Mouse (Mus musculus): ENCODE results near the gene Ninl. TPM values are rescaled to one million over a fixed set of nuclear protein-coding genes. Genes with fewer than 3 reads are reported as not detected.

Ninl gene
- polyA plus RNA-seq, 1 experiment from 2014 or later, result 4.0 TPM

GRCm38 (mm10) chr2:151003796-151004195 is 35.4 kb downstream of the Ninl start:
- Histone ChIP-seq H3K9ac (replicated peaks) (no peak overlapping the region), H3K27me3 (ENCODE audit: insufficient read depth, low read length) (peaks cover 5% of the 10 kb centered on the region; the same call in 1 of the 2 replicates), H3K4me1 (ENCODE audit: insufficient read depth) (peaks cover 14% of the 10 kb centered on the region), H3K4me2 (ENCODE audit: low read depth, low read length) (no peak overlapping the region), H3K27ac (ENCODE audit: low read depth) (no peak overlapping the region), H3K4me3 (ENCODE audit: low read depth, low read length) (no peak overlapping the region), H3K36me3 (replicated peaks; ENCODE audit: insufficient read depth, low read length) (no peaks in the 10 kb centered on the region), H3K9me3 (ENCODE audit: low read length) (no peaks in the 10 kb centered on the region)
- no peak for ATAC-seq
- 82% methylated on average over 6 of the region's 6 CpGs for WGBS (ENCODE audit: insufficient replicate concordance)
- TF ChIP-seq CTCF (IDR thresholded peaks at IDR 0.05; ENCODE audit: low read depth) (no peak), EP300 (IDR thresholded peaks at IDR 0.05; ENCODE audit: low read depth) (no peak)
- no peak for DNase-seq

- ATAC-seq, result peak; percentile 22; the same call in 1 of the 2 replicates
- 0 out of 2 replicates have a peak overlapping the region, but pooled peaks have one; percentile 2 for H3K27ac ChIP-seq (ENCODE audit: low read depth)
- no peaks in the 10 kb centered on the region for H3K9me3 ChIP-seq (ENCODE audit: low read length)
- 55% methylated on average over 5 of the region's 5 CpGs for WGBS (ENCODE audit: insufficient replicate concordance)
- no peak overlapping the region for H3K9ac ChIP-seq (replicated peaks)
- no peak overlapping the region for H3K4me3 ChIP-seq (ENCODE audit: low read depth, low read length)
- no peak for DNase-seq
- H3K4me1 ChIP-seq (ENCODE audit: insufficient read depth), result peaks cover 11% of the 10 kb centered on the region
- H3K36me3 ChIP-seq (replicated peaks; ENCODE audit: insufficient read depth, low read length), result no peaks in the 10 kb centered on the region
- TF ChIP-seq EP300 (IDR thresholded peaks at IDR 0.05; ENCODE audit: low read depth) (no peak), CTCF (IDR thresholded peaks at IDR 0.05; ENCODE audit: low read depth) (no peak)
- H3K27me3 ChIP-seq (ENCODE audit: insufficient read depth, low read length), result no peaks in the 10 kb centered on the region
- no peak overlapping the region for H3K4me2 ChIP-seq (ENCODE audit: low read depth, low read length)
Observed at GRCm38 (mm10) chr2:151001619-151002175, 37.5 kb downstream of the Ninl start.

GRCm38 (mm10) chr2:151000402-151001178 is 38.6 kb downstream of the Ninl start:
- TF ChIP-seq CTCF (IDR thresholded peaks at IDR 0.05; ENCODE audit: low read depth) (peak; percentile 91), EP300 (IDR thresholded peaks at IDR 0.05; ENCODE audit: low read depth) (no peak)
- peaks cover 11% of the 10 kb centered on the region for H3K4me1 ChIP-seq (ENCODE audit: insufficient read depth)
- ATAC-seq (peak; percentile 81), DNase-seq (peak; percentile 63)
- H3K27me3 ChIP-seq (ENCODE audit: insufficient read depth, low read length), result no peaks in the 10 kb centered on the region
- no peak overlapping the region for H3K4me3 ChIP-seq (ENCODE audit: low read depth, low read length)
- no peaks in the 10 kb centered on the region for H3K36me3 ChIP-seq (replicated peaks; ENCODE audit: insufficient read depth, low read length)
- H3K4me2 ChIP-seq (ENCODE audit: low read depth, low read length), result no peak overlapping the region
- H3K9me3 ChIP-seq (ENCODE audit: low read length), result no peaks in the 10 kb centered on the region
- H3K9ac ChIP-seq (replicated peaks), result no peak overlapping the region
- H3K27ac ChIP-seq (ENCODE audit: low read depth), result no peak overlapping the region
- WGBS (ENCODE audit: insufficient replicate concordance), result 57% methylated on average over 7 of the region's 7 CpGs

DNA sequence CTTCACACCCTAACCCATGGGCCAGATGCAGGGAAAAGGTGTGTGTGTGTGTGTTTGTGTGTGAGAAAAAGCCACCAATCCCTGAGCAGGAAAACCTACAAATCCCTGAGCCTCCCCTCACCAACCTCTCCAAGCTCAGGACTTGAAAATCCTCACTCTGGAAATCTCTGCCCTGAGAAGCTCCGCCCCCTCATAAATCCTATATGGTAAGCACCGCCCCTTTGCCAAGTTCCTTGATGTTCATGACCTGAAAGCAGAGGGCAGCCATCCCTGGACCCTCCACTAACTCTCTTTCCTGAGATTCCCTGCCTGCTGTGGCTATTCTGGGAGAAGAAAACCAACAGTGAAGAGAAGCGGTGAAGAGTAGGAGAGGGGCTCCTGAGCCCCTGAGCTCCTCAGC is 40.2 kb downstream of the Ninl start:
- H3K9me3 ChIP-seq (ENCODE audit: low read length), result no peaks in the 10 kb centered on the region
- H3K27ac ChIP-seq (ENCODE audit: low read depth), result no peak overlapping the region
- H3K27me3 ChIP-seq (ENCODE audit: insufficient read depth, low read length), result no peaks in the 10 kb centered on the region
- no peak for ATAC-seq
- WGBS (ENCODE audit: insufficient replicate concordance), result 79% methylated on average over 3 of the region's 3 CpGs
- H3K4me3 ChIP-seq (ENCODE audit: low read depth, low read length), result no peak overlapping the region
- H3K9ac ChIP-seq (replicated peaks), result no peak overlapping the region
- TF ChIP-seq EP300 (IDR thresholded peaks at IDR 0.05; ENCODE audit: low read depth) (no peak), CTCF (IDR thresholded peaks at IDR 0.05; ENCODE audit: low read depth) (no peak)
- no peak for DNase-seq
- H3K4me1 ChIP-seq (ENCODE audit: insufficient read depth), result peaks cover 5% of the 10 kb centered on the region
- no peak overlapping the region for H3K4me2 ChIP-seq (ENCODE audit: low read depth, low read length)
- no peaks in the 10 kb centered on the region for H3K36me3 ChIP-seq (replicated peaks; ENCODE audit: insufficient read depth, low read length)

- ATAC-seq (no peak), DNase-seq (no peak)
- Histone ChIP-seq H3K9ac (replicated peaks) (no peak overlapping the region), H3K9me3 (ENCODE audit: low read length) (no peaks in the 10 kb centered on the region), H3K4me1 (ENCODE audit: insufficient read depth) (no peaks in the 10 kb centered on the region; the same call in none of the 2 replicates), H3K27ac (ENCODE audit: low read depth) (no peak overlapping the region), H3K4me2 (ENCODE audit: low read depth, low read length) (no peak overlapping the region), H3K27me3 (ENCODE audit: insufficient read depth, low read length) (no peaks in the 10 kb centered on the region), H3K4me3 (ENCODE audit: low read depth, low read length) (no peak overlapping the region), H3K36me3 (replicated peaks; ENCODE audit: insufficient read depth, low read length) (no peaks in the 10 kb centered on the region)
- TF ChIP-seq EP300 (IDR thresholded peaks at IDR 0.05; ENCODE audit: low read depth) (no peak), CTCF (IDR thresholded peaks at IDR 0.05; ENCODE audit: low read depth) (no peak)
- 84% methylated on average over 5 of the region's 5 CpGs for WGBS (ENCODE audit: insufficient replicate concordance)
Observed at GRCm38 (mm10) chr2:150997618-150998017, 41.6 kb downstream of the Ninl start.

DNA sequence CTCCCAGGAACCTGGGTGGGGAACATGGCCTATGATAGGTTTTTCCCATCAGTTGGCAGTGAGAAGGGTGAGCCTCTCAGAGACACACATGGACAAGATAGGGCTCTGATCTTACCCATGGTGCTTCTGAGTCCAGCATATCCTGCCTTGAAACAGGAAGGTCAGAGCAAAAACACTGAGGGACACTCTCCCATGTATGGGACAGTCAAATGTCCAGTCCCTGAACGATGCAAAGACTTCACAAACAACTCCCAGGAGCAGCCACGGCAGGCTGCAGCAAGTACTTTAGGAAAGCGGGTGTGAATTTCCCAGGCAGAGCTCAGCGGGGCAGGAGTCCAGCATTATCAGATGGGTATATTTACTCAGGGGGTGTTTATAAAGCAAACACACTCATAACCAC is 43.9 kb downstream of the Ninl start:
- Histone ChIP-seq H3K9me3 (ENCODE audit: low read length) (no peaks in the 10 kb centered on the region), H3K27me3 (ENCODE audit: insufficient read depth, low read length) (no peaks in the 10 kb centered on the region), H3K4me3 (ENCODE audit: low read depth, low read length) (no peak overlapping the region), H3K4me2 (ENCODE audit: low read depth, low read length) (no peak overlapping the region), H3K36me3 (replicated peaks; ENCODE audit: insufficient read depth, low read length) (no peaks in the 10 kb centered on the region), H3K9ac (replicated peaks) (no peak overlapping the region), H3K27ac (ENCODE audit: low read depth) (no peak overlapping the region), H3K4me1 (ENCODE audit: insufficient read depth) (no peaks in the 10 kb centered on the region; the same call in 1 of the 2 replicates)
- 72% methylated on average over 4 of the region's 4 CpGs for WGBS (ENCODE audit: insufficient replicate concordance)
- ATAC-seq (no peak), DNase-seq (no peak)
- TF ChIP-seq EP300 (IDR thresholded peaks at IDR 0.05; ENCODE audit: low read depth) (no peak), CTCF (IDR thresholded peaks at IDR 0.05; ENCODE audit: low read depth) (no peak)

Measured in liver, postnatal 0 days (tissue).